Mouse (Mus musculus) layer of hippocampus, adult 18-20 months (tissue): ENCODE results near the gene Spata2. TPM values are rescaled to one million over a fixed set of nuclear protein-coding genes. Genes with fewer than 3 reads are reported as not detected.

Experiments used
- DNase-seq, 2 experiments: peaks; one replicate each; pipeline ENCODE4 v3.0.0; 2022; ENCODE audit warnings: low spot score in 2 of 2
- total RNA-seq, 2 experiments: library from RNA; stranded (reverse); gene quantifications; 2 replicates each; pipeline ENCODE4 v1.2.3; 2021

Gene Spata2
- total RNA-seq, 2 experiments from 2014 or later = 81.6 to 89.6 TPM

DNA sequence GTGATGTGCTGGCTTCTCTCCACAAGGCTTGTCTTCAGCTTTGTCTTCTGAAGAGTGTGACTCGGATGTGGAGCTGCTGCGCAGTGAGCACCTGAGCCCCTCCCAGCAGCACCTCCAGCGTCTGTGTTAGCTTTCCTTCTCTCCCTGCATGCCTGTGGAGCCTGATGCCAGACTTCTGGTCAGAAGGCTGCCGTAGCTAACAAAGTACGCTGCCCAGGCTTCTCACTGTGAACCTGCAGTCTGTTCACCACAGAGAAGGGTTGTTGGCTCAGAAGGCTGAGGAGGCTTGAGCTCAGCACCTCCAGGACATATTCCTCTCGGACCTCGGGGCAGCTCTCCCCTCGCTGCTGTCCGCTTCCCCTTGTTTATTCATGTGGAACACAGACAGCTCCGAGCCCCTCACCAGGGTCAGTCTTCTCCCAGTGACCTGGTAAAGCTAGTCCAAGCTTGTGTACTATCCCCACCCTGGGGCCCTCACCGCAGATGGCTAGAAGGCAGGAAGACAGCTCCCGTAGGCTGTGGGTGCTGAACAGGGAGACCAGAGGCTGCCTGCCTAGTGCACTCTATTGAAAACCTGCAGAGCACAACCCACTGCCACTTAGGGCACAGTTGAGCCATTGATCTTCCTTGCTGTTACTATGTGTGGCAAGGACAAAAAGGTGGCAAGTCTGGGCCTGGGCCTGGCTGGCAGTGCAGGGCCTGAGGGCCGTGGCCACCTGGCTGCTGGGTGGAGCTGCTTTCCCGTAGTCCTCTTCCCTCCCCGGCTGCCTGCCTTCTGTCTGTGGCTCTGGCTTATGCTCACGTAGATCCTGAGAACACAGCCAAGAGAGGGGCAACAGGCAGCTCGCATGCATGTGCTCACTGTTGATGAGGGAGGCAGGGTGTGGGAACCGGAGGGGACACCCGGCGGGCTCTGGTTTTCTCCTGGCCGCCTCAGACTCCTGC lies 43.1 kb downstream of the Spata2 start:
- peak in 1 of 2 experiments; percentile 51 for DNase-seq

DNA sequence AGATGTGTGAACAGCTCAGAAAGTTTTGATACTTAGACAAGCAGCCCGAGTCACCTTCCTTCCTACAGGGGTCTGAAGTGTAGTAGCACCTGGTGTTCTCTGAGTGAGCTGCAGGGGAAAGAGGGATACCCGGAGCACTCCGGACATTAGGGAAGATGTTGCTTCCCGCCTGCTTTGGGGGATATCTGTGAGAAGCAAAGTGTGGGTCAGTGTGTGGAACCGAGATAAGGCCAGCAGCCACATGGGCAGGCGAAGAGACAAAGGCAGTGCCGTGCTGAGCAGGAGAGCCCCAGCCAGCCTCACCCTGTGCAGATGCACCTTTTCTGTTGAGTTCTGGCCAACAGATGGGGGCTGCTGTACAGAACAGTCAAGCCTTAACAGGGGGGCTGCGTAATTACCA lies 45.1 kb downstream of the Spata2 start:
- DNase-seq = no peak

GRCm38 (mm10) chr2:167447207-167447606 lies 45.5 kb downstream of the Spata2 start:
- DNase-seq = no peak

DNA sequence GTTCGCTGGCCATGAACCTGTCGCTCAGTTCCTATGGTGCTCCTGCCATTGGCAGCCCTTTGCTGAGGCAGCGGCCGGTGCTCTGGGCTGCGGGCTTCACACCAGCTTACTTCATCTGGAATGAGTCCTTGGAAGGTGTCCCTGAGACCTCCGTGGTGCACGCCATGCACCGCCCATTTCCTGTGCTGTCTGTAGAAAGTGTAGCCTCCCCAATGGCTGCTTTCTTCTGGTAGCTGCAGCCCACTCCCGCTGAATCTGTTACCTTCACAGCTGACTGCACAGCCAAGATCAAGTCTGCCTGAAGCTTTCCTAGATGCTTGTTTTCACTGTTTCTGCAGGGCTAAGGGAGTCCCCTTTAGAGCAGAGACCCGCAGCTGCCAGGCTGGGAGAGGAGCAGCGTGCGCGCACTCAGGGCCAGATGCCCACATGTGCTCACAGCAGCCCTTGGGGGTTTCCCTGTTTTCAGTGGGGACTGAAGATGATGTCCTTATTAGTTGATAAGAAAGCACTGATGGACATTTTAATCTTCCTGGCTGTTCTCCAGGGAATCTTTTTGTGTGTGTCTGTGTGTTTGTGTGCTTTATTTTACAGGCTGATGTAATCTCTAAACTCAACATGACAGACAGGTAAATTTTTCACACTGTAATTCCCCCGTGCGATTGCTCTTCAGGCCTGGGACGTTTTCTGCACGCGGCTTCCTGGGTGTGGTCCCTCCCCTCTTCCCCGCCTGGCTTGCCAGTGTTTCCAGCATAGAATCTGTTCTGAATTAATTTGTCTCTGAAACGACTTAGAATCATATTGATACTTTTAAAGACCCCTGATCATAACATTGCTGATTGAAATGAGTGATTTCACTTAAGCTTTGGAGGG lies 46.5 kb downstream of the Spata2 start:
- no peak for DNase-seq

GRCm38 (mm10) chr2:167443411-167444193 lies 49.1 kb downstream of the Spata2 start:
- no peak for DNase-seq

- DNase-seq = no peak
These were observed 53.3 kb downstream of the Spata2 start for GRCm38 (mm10) chr2:167439422-167439821.

DNA sequence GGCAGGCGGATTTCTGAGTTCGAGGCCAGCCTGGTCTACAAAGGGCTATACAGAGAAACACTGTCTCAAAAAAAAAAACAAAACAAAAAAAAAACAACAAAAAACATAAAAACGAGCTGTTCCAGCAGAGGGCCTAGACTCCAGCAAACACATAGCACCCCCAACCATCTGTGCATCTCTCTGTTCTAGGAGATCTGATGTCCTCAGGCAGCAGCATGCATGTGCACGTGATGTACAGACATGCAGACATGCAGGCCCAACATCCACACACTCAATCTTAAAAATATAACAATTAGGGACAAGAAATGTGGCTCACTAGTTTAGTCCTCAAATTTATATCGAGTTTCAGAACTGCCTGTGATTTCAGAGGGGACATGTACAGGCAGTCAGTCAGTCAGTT lies 56.3 kb downstream of the Spata2 start:
- DNase-seq = peak in 1 of 2 experiments; percentile 73

GRCm38 (mm10) chr2:167435631-167436030 lies 57.1 kb downstream of the Spata2 start:
- no peak for DNase-seq

DNA sequence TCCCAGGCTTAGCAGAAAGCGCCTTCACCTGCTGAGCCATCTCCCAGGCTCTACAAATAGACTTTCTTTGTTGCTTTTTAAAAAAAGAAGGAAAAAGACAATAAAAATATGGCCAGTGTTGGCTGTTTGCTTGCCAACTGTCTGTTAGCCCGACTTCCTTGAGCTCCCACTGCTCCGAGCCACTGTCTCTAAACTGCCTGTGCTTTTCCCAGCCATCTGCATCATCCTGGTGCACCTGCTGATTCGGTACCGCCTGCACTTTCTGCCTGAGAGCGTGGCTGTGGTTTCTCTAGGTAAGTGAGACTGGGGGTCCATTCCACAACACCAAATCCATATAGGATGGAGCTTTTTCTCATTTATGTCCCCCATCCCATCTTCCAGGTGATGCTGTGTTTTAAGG lies 58.1 kb downstream of the Spata2 start:
- peak in 1 of 2 experiments; percentile 46 for DNase-seq

DNA sequence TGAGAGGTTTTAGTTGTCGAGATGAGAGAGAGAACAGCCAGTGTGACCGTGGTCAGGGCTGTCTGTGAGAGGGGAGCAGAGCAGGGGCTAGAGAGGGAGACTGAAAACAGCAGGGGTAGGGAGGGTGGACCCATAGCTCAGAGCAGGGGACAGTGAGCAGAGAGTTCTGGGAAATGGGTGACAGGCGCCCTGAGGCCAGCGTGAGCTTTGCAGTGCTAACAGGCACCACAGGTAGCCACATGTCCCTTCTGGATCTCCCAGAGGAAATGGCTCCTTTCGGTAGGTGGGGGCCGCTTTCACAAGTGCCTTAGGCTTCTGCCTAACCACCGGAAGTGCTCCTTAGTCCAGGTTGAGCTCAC lies 61.3 kb downstream of the Spata2 start:
- no peak for DNase-seq

Other genes starting within 250 kb of the Spata2 start
- 10 to 100 TPM; 43.7 to 44.5 TPM for gene B4galt5, start 143.7 kb downstream of the Spata2 start, total RNA-seq
- gene Slc9a8, start 71.2 kb downstream of the Spata2 start, total RNA-seq = 10 to 100 TPM; 28.9 to 29.9 TPM
- 10 to 100 TPM; 51.4 to 54.6 TPM for gene Rnf114, start 242 bp downstream of the Spata2 start, total RNA-seq
- under 1 TPM; 0.32 to 0.53 TPM for gene Snai1, start 45.3 kb upstream of the Spata2 start, total RNA-seq
- 100 to 1,000 TPM; 235 to 247 TPM for gene Ube2v1, start 139.2 kb upstream of the Spata2 start, total RNA-seq
- gene Gm20431, start 168.6 kb upstream of the Spata2 start, total RNA-seq = 10 to 100 TPM; 36.7 to 39.9 TPM
- 10 to 100 TPM; 41.9 to 43.2 TPM for gene Cebpb, start 196.0 kb upstream of the Spata2 start, total RNA-seq
- 10 to 100 TPM; 46.7 TPM for gene Tmem189, start 196.9 kb upstream of the Spata2 start, total RNA-seq